Mouse (Mus musculus): ENCODE measurements around the gene Vps36.

DNA sequence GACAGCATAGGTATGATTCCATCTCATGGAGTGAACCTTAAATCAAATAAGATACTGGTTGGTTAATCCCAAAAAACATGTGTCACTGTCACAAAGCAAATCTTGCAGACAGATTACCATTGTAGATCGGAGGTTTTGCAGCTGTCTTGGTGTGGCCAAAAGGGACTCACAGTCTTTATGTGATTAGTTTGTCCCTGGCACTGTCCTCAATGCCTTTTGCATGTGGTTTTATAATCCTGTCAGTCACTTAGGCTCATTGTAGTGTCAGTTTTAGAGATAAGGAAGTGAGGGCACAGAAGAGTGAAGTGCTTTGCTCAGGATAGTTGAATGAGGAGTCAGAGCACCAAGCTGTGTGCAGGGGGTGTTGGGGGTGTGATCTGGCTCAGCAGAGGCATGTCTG is 53.1 kb downstream of the Vps36 start:
- no peak for TF ChIP-seq CTCF (IDR thresholded peaks at IDR 0.05; ENCODE audit: low read depth)
- no peak for TF ChIP-seq EP300 (optimal IDR thresholded peaks at IDR 0.05)

Measured in stomach, postnatal 0 days (tissue).